Mouse (Mus musculus): ENCODE measurements at regions not wholly inside any gene's neighbourhood (a gene's known extent, or its start where the extent isn't known, plus 50 kb on each side); places are given as distances from the start of the nearest gene placed in this dataset.

GRCm38 (mm10) chr11:19339721-19340317, 321.0 kb upstream of the Meis1 start:
- no peak overlapping the region for H3K27ac ChIP-seq (ENCODE audit: insufficient read depth, low read length)
- no peak overlapping the region for H3K4me3 ChIP-seq (ENCODE audit: insufficient read depth, low read length)
- no peak for TF ChIP-seq CTCF (IDR thresholded peaks at IDR 0.05; ENCODE audit: borderline replicate concordance, insufficient read depth, low read length)
- no peak for TF ChIP-seq POLR2A (IDR thresholded peaks at IDR 0.05; ENCODE audit: low read depth, low read length)
- H3K4me1 ChIP-seq (ENCODE audit: control insufficient read depth, insufficient read depth, low read length) = no peaks in the 10 kb centered on the region

- H3K4me3 ChIP-seq (ENCODE audit: insufficient read depth, low read length) = no peak overlapping the region
- no peaks in the 10 kb centered on the region for H3K4me1 ChIP-seq (ENCODE audit: control insufficient read depth, insufficient read depth, low read length)
- TF ChIP-seq POLR2A (IDR thresholded peaks at IDR 0.05; ENCODE audit: low read depth, low read length) = no peak
- H3K27ac ChIP-seq (ENCODE audit: insufficient read depth, low read length) = no peak overlapping the region
Observed at GRCm38 (mm10) chr11:19340889-19341288, 322.1 kb upstream of the Meis1 start.

- Histone ChIP-seq H3K27ac (ENCODE audit: insufficient read depth, low read length) (no peak overlapping the region), H3K4me1 (ENCODE audit: control insufficient read depth, insufficient read depth, low read length) (no peaks in the 10 kb centered on the region), H3K4me3 (ENCODE audit: insufficient read depth, low read length) (no peak overlapping the region)
- no peak for TF ChIP-seq CTCF (IDR thresholded peaks at IDR 0.05; ENCODE audit: borderline replicate concordance, insufficient read depth, low read length)
- TF ChIP-seq POLR2A (IDR thresholded peaks at IDR 0.05; ENCODE audit: low read depth, low read length) = no peak
Observed at GRCm38 (mm10) chr11:19341379-19341778, 322.6 kb upstream of the Meis1 start.

- TF ChIP-seq POLR2A (IDR thresholded peaks at IDR 0.05; ENCODE audit: low read depth, low read length) = no peak
- TF ChIP-seq CTCF (IDR thresholded peaks at IDR 0.05; ENCODE audit: borderline replicate concordance, insufficient read depth, low read length) = no peak
- no peak overlapping the region for H3K4me3 ChIP-seq (ENCODE audit: insufficient read depth, low read length)
- no peak overlapping the region for H3K27ac ChIP-seq (ENCODE audit: insufficient read depth, low read length)
- H3K4me1 ChIP-seq (ENCODE audit: control insufficient read depth, insufficient read depth, low read length) = no peaks in the 10 kb centered on the region
Observed at GRCm38 (mm10) chr11:19342803-19343202, 324.0 kb upstream of the Meis1 start.

GRCm38 (mm10) chr11:19346276-19346826, 327.6 kb upstream of the Meis1 start:
- H3K4me3 ChIP-seq (ENCODE audit: insufficient read depth, low read length) = no peak overlapping the region
- H3K4me1 ChIP-seq (ENCODE audit: control insufficient read depth, insufficient read depth, low read length) = no peaks in the 10 kb centered on the region
- no peak overlapping the region for H3K27ac ChIP-seq (ENCODE audit: insufficient read depth, low read length)

GRCm38 (mm10) chr11:19350331-19351242, 331.8 kb upstream of the Meis1 start:
- no peak overlapping the region for H3K27ac ChIP-seq (ENCODE audit: insufficient read depth, low read length)
- TF ChIP-seq POLR2A (IDR thresholded peaks at IDR 0.05; ENCODE audit: low read depth, low read length) (no peak), CTCF (IDR thresholded peaks at IDR 0.05; ENCODE audit: borderline replicate concordance, insufficient read depth, low read length) (no peak)
- H3K4me3 ChIP-seq (ENCODE audit: insufficient read depth, low read length) = no peak overlapping the region
- no peaks in the 10 kb centered on the region for H3K4me1 ChIP-seq (ENCODE audit: control insufficient read depth, insufficient read depth, low read length)

More at GRCm38 (mm10) chr11:19346276-19346826, 327.6 kb upstream of the Meis1 start:
- TF ChIP-seq POLR2A (IDR thresholded peaks at IDR 0.05; ENCODE audit: low read depth, low read length) = no peak
- TF ChIP-seq CTCF (IDR thresholded peaks at IDR 0.05; ENCODE audit: borderline replicate concordance, insufficient read depth, low read length) = no peak

- Histone ChIP-seq H3K27ac (ENCODE audit: insufficient read depth, low read length) (no peak overlapping the region), H3K4me1 (ENCODE audit: control insufficient read depth, insufficient read depth, low read length) (no peaks in the 10 kb centered on the region), H3K4me3 (ENCODE audit: insufficient read depth, low read length) (no peak overlapping the region)
- TF ChIP-seq CTCF (IDR thresholded peaks at IDR 0.05; ENCODE audit: borderline replicate concordance, insufficient read depth, low read length) = no peak
- TF ChIP-seq POLR2A (IDR thresholded peaks at IDR 0.05; ENCODE audit: low read depth, low read length) = no peak
Observed at GRCm38 (mm10) chr11:19351243-19351787, 332.5 kb upstream of the Meis1 start.

- TF ChIP-seq POLR2A (IDR thresholded peaks at IDR 0.05; ENCODE audit: low read depth, low read length) (no peak), CTCF (IDR thresholded peaks at IDR 0.05; ENCODE audit: borderline replicate concordance, insufficient read depth, low read length) (no peak)
- Histone ChIP-seq H3K27ac (ENCODE audit: insufficient read depth, low read length) (no peak overlapping the region), H3K4me3 (ENCODE audit: insufficient read depth, low read length) (no peak overlapping the region), H3K4me1 (ENCODE audit: control insufficient read depth, insufficient read depth, low read length) (no peaks in the 10 kb centered on the region)
Observed at GRCm38 (mm10) chr11:19353706-19354105, 334.9 kb upstream of the Meis1 start.

- no peak overlapping the region for H3K4me3 ChIP-seq (ENCODE audit: insufficient read depth, low read length)
- H3K27ac ChIP-seq (ENCODE audit: insufficient read depth, low read length) = no peak overlapping the region
- H3K4me1 ChIP-seq (ENCODE audit: control insufficient read depth, insufficient read depth, low read length) = no peaks in the 10 kb centered on the region
- TF ChIP-seq POLR2A (IDR thresholded peaks at IDR 0.05; ENCODE audit: low read depth, low read length) (no peak), CTCF (IDR thresholded peaks at IDR 0.05; ENCODE audit: borderline replicate concordance, insufficient read depth, low read length) (no peak)
Observed at GRCm38 (mm10) chr11:19355179-19355578, 336.4 kb upstream of the Meis1 start.

All from embryonic fibroblast, embryonic 13.5 days (primary cell).